Mouse (Mus musculus) liver, embryonic 14.5 days (tissue): Measurements from ENCODE around the gene Numbl.

Experiments used
- CTCF ChIP-seq: IDR thresholded peaks from 2 replicates; pipeline ENCODE4 v1.5.1; 2016; ENCODE audit warnings: antibody characterized with exemption, low read depth, control low read depth
- EP300 ChIP-seq: IDR thresholded peaks from 2 replicates; pipeline ENCODE4 v1.6.1; 2016; ENCODE audit warnings: antibody characterized with exemption, low read depth

DNA sequence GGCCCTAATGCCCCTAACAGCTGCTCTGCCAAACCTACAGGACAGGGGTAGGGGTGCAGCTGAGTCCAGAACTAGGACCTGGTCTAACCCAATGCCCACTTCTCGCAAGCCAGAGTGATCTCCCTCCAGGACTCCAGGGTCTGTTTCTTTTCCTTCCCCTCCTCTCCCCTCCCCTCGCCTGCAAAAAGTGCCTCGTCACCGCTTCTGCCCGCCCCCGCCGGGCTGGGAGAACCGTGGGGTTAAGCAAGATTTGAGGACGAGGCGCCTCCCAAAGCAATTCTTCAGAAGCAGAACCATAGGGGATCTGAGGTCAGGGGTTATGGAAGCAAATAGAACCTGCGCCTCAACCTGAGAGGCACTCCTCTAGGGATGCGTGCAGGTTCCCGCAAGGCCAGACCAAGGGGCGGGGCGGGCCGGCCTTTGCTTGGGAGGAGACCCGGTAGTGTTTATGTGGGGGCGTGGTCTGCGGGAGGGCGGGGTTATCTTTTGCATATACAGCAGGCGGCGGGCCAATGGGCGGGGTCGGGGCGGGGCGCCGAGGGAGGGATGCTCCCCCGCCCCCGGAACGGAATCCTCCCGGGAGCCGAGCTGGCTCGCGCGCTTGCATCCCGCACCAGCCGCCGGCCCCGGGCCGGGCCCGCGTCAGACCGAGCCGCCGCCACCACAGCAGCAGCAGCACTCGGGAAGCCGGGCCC, at the start of gene Numbl:
- TF ChIP-seq CTCF: no peak
- TF ChIP-seq EP300: no peak
